Mouse (Mus musculus): ENCODE results near the gene Rfpl4b. TPM values are rescaled to one million over a fixed set of nuclear protein-coding genes. Genes with fewer than 3 reads are reported as not detected.
"Not testable (repeated sequence)": the region's sequence is repeated elsewhere in the genome, so short reads cannot be mapped to it uniquely, and the experiment has no call there.

The Rfpl4b gene
- not detected for total RNA-seq (2021)

DNA sequence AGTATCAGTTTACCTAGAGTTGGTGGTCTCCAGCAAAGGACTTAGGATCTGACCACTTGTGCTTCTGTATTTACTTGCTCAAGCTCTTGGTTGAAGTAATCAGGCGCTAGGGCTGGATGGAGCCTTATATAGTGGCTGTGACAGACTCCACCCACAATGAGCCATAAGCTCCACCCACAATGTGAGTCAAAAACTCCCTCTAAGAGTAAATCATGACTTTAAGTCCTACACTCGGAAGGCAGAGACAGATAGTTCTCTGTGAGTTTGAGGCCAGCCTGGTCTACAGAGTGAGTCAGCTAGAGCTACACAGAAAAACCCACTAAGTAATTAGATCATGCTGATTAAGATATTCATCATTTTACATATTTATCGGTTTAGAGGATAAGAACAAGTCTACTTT, at the start of gene Rfpl4b:
TSS of gene Rfpl4b (minus strand) at position 101 of the 400 bp plus-strand sequence.
- DNase-seq = no peak
- intact Hi-C loops (cut with DNase I) = no loop called here

DNA sequence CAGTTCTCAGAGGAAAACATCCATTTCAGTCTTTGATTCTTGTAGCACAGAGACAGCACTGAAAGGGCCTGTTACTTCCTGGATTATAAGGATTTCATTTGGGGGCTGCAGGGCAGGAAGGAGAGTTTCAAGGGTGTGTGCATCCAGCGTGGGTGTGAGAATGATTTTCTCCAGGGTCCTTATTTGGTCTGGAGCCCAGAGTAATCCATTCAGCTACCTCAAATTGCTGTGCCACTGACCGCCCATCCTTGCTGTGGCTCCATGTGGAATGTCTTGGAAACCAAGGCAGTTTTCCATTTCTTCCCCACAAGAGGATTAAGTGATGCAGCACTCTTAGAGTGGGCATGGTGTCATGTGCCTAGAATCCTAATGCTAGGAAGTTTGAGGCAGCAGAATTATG, 33.6 kb upstream of the Rfpl4b start:
- intact Hi-C loops (cut with DNase I) = no loop called here
- DNase-seq = no peak

DNA sequence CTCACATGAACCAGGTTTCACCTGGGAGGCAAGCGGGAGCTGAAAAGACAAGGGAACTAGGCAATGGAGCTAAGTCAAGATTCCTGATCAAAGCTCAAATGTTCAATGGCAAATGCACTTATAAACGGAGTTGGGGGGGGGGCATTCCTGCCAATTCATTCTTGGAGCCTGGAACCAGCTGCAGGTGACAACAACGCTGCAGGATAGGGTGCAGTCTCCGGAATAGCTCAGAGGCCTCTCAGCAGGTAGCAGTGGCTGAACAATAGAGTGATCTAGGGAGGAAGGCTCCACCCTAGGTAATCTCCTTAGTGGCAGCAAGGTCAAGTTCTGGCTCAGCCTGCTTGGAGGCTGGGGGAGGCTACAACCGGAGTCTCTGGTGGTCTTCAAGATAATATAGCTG, 28.4 kb upstream of the Rfpl4b start:
- DNase-seq; intact Hi-C loops (cut with DNase I): not testable (repeated sequence)

DNA sequence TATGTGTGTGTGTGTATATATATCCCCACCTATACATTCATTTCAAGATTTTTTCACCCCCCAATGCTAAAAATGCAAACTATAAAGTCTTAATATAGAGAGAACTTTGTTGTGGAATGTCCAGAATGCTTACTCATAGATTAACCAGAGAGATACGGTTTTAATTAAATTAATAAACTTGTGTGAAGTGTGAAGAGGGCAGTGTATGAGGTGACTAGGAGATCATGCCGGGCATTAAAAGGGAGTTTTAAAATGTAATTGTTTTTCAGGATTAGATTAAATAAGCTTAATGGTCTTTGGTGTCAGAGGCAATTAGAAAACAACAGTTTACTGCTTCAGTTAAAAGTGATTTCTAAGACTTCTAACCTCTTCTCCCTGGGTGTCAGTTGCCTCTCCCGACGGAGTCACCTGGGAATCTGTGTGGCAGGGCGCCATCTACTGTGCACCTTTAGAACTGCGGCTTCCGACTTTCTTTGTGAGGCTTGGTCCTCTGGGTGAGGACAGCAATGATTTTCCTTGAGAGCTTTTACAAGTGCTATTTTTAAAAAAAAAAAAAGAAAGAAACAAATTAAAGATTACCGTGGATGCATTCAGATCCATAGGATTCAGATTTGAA, 27.4 kb upstream of the Rfpl4b start:
- DNase-seq = peak; percentile 69 to 82
- intact Hi-C loops (cut with DNase I) = loop anchor here (1.0 kb wide), 2 partner anchors 1776 to 1835 kb away; no protein-coding TSS in a partner anchor

DNA sequence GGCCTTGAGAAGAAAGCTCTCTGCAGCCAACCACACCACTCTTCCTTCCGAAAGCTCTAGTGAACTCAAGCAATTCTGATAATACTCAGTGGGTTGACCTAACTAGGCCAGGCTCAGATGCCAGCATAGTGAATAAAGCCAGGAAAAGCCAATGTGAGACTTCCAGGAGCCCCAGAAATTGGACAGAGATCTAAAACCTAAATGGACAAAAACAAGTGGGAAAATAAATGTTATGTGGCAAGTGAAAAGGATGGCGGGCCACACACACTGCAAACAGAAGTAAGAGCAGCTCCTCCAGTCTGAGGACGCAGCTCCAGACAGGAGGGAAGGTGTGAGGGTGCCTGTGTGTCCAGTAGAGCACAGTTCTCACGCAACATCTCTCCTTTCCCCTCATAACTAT, 26.7 kb upstream of the Rfpl4b start:
- intact Hi-C loops (cut with DNase I) = no loop called here
- DNase-seq = no peak

DNA sequence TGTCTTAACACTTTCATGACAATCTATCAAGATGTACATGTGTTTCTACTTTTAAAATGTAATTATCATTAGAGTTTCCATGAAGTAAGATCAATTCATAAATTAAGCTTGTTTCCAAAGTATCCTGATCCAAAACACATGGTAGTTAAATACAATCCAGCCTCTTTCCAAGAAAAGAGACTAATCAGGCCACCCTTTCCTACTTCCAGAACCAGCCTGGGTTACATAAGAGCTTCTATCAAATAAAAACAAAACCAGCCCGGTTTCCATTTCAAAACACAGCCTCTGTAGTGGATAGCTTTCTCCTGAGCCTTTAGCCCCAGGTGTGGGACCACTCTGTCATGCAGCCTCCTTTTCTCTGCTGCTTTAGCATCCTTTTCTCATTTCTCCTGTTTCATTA, 2.2 kb upstream of the Rfpl4b start:
- no peak for DNase-seq
- intact Hi-C loops (cut with DNase I) = no loop called here

DNA sequence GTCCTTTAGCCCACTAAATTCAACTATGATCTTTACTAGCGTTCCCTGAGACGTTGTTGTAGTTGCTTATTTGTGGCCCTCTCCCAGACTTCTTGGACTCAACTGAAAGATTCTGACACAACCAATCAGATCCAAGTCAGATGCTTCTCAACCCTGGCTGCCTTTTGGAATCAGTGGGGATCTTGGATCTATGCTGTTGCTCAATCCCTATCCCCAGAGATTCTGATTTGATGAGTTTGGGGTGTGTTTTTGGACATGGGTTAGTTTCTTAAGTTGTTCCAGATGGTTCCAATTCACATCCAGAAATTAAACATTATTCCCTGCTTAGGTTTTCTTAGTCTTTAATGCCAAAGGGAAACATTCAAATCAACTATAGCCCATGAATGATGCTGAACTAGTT, 15.5 kb downstream of the Rfpl4b start:
- DNase-seq = peak in 1 of 2 experiments; percentile 13

DNA sequence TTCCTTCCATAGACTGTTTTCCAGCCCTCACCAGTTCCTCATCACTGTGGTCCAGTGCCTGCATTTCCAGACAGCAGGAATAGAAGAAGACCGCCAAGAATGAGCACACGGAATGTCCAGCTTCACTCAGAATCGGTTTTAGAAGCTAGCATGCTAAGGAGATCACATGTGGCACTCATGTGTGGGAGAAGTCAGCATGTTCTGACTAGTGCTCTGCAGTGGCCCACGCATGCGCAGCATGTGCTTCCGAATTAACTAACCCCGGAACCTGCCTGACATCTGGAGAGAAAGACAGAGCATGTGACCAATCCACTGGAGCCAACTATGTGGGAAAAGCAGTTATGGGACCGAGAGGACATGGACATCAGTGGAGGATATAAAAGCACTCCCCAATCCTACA, 17.5 kb downstream of the Rfpl4b start:
- intact Hi-C loops (cut with DNase I) = no loop called here
- DNase-seq = no peak

More for the DNA sequence above, 15.5 kb downstream of the Rfpl4b start:
- intact Hi-C loops (cut with DNase I) = no loop called here

DNA sequence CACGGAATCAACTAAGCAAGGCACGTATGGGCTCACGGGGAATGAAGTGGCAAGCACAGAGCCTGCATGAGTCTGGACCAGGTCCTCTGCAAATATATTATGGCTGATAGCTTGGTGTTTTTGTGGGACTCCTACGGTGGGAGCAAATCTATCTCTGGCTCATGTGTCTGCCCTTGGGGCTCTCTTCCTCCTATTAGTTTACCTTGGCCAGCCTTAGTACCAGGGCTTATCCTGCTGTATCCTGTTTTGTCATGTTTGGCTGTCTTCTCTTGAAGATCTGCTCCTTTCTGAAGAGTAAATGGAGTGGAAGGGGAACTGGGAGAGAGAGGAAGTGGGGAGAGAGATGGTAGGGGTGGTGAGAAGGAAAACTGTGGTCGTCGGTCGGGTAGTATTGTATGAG, 18.3 kb downstream of the Rfpl4b start:
- intact Hi-C loops (cut with DNase I) = no loop called here
- no peak for DNase-seq

DNA sequence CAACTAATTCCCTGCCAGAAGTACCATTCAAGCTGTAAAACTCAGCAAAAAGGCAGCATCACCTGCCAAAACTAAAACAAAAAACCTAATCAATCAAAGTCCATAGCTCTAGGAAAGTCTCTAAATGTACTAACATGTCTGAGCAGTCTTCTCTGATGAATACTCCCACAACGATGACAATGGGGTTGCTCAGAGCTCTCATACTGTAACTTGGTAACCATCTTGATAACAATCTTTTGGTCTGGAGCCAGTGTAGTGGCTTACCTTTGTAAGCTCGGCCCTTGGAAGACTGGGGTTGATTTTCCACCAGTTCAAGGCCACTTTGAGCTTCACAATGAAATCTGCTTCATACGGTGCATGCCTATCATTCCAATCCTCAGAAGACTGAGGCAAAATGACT, 33.0 kb downstream of the Rfpl4b start:
- DNase-seq = no peak

More for the DNA sequence above, 33.0 kb downstream of the Rfpl4b start:
- intact Hi-C loops (cut with DNase I) = no loop called here

Other genes with a start within 250 kb of the Rfpl4b start
- 10 to 100 TPM; 65.8 to 75.2 TPM for gene Lama4, start 143.7 kb upstream of the Rfpl4b start, total RNA-seq (2021)

All from heart, postnatal 36 days (tissue).